Mouse (Mus musculus) forebrain, embryonic 14.5 days (tissue): ENCODE results near the gene Olfr315. TPM values are rescaled to one million over a fixed set of nuclear protein-coding genes. Genes with fewer than 3 reads are reported as not detected.

Source experiments
- ATAC-seq: fragments of 200-750 bp; cut with Nextera tagmentation; 2 replicates; pipeline ENCODE4 v1.8.0; 2017; ENCODE audit warnings: mild to moderate bottlenecking, moderate library complexity
- DNase-seq: peaks from one replicate; pipeline ENCODE4 v3.0.0-alpha.2; 2015; ENCODE audit warnings: low spot score
- H3K27ac ChIP-seq: fragments of 300-500 bp; sonication (generic); 2 replicates; pipeline ENCODE4 v1.5.1; 2014; ENCODE audit warnings: low read depth, mild to moderate bottlenecking, control low read depth, low read length, moderate library complexity
- H3K27me3 ChIP-seq: fragments of 300-500 bp; sonication (generic); replicated peaks from 2 replicates; pipeline ENCODE4 v1.6.1; 2014; ENCODE audit warnings: low read length, control low read depth, mixed read lengths; ENCODE audit not compliant: control insufficient read depth, insufficient read depth
- H3K36me3 ChIP-seq: fragments of 300-500 bp; sonication (generic); 2 replicates; pipeline ENCODE4 v1.6.1; 2014; ENCODE audit warnings: low read length, control low read depth; ENCODE audit not compliant: control insufficient read depth, insufficient read depth
- H3K4me1 ChIP-seq: fragments of 300-500 bp; sonication (generic); 2 replicates; pipeline ENCODE4 v1.6.1; 2014; ENCODE audit warnings: antibody characterized with exemption, low read length, control low read depth; ENCODE audit not compliant: control insufficient read depth, insufficient read depth
- H3K4me2 ChIP-seq: fragments of 300-500 bp; sonication (generic); 2 replicates; pipeline ENCODE4 v1.6.1; 2014; ENCODE audit warnings: mild to moderate bottlenecking, control low read depth, low read length
- H3K4me3 ChIP-seq: fragments of 300-500 bp; sonication (generic); 2 replicates; pipeline ENCODE4 v1.5.1; 2014; ENCODE audit warnings: low read depth, low read length, control low read depth
- H3K9ac ChIP-seq: fragments of 300-500 bp; sonication (generic); 2 replicates; pipeline ENCODE4 v1.6.1; 2014; ENCODE audit warnings: mild to moderate bottlenecking, low read length, control low read depth, moderate library complexity
- H3K9me3 ChIP-seq: fragments of 300-500 bp; sonication (generic); replicated peaks from 2 replicates; pipeline ENCODE4 v1.6.1; 2016; ENCODE audit warnings: low read length, control low read depth, mixed read lengths; ENCODE audit not compliant: control insufficient read depth
- WGBS: fragments of 180-500 bp; shearing (Covaris S2); extraction: QIAGEN DNeasy Blood & Tissue Kit; methylation state at CpG from one replicate; pipeline ENCODE4 v1.1.7; 2014; 5-methylcytosine and 5-hydroxymethylcytosine counted together
- polyA plus RNA-seq: library from polyadenylated mRNA; unstranded; fragments of >200 nt; fragmentation: Nextera tagmentation; extraction: Ambion mirVana; gene quantifications from 2 replicates; pipeline ENCODE4 v1.2.1, GENCODE M21; 2014

The Olfr315 gene
- polyA plus RNA-seq, 1 experiment from 2014 or later: not detected

- Histone ChIP-seq H3K9ac (no peak overlapping the region), H3K4me1 (no peaks in the 10 kb centered on the region), H3K4me3 (no peak overlapping the region), H3K9me3 (no peaks in the 10 kb centered on the region), H3K27ac (no peak overlapping the region), H3K27me3 (no peaks in the 10 kb centered on the region), H3K4me2 (no peak overlapping the region), H3K36me3 (no peaks in the 10 kb centered on the region)
- 88% methylated on average over 10 of the region's 10 CpGs for WGBS
- ATAC-seq: no peak
- no peak for DNase-seq
Observed at GRCm38 (mm10) chr11:58787651-58788050, 14.7 kb downstream of the Olfr315 start.

GRCm38 (mm10) chr11:58788346-58788745 lies 15.4 kb downstream of the Olfr315 start:
- no peak overlapping the region for H3K27ac ChIP-seq
- DNase-seq (no peak), ATAC-seq (no peak)
- no peaks in the 10 kb centered on the region for H3K4me1 ChIP-seq
- 91% methylated on average over 8 of the region's 8 CpGs for WGBS
- no peak overlapping the region for H3K4me2 ChIP-seq
- no peaks in the 10 kb centered on the region for H3K9me3 ChIP-seq
- H3K4me3 ChIP-seq: no peak overlapping the region
- no peak overlapping the region for H3K9ac ChIP-seq
- no peaks in the 10 kb centered on the region for H3K27me3 ChIP-seq
- no peaks in the 10 kb centered on the region for H3K36me3 ChIP-seq

- H3K9ac ChIP-seq: no peak overlapping the region
- ATAC-seq (no peak), DNase-seq (peak; percentile 49)
- H3K36me3 ChIP-seq: no peaks in the 10 kb centered on the region
- no peak overlapping the region for H3K4me2 ChIP-seq
- H3K27ac ChIP-seq: no peak overlapping the region
- H3K27me3 ChIP-seq: no peaks in the 10 kb centered on the region
- no peak overlapping the region for H3K4me3 ChIP-seq
- H3K4me1 ChIP-seq: no peaks in the 10 kb centered on the region
- WGBS: 25% methylated on average over 3 of the region's 3 CpGs
- no peaks in the 10 kb centered on the region for H3K9me3 ChIP-seq
Observed at GRCm38 (mm10) chr11:58789532-58789931, 16.5 kb downstream of the Olfr315 start.

GRCm38 (mm10) chr11:58790053-58790452 lies 17.1 kb downstream of the Olfr315 start:
- no peaks in the 10 kb centered on the region for H3K9me3 ChIP-seq
- ATAC-seq (no peak), DNase-seq (no peak)
- H3K4me3 ChIP-seq: no peak overlapping the region
- H3K36me3 ChIP-seq: no peaks in the 10 kb centered on the region
- H3K4me2 ChIP-seq: no peak overlapping the region
- H3K9ac ChIP-seq: no peak overlapping the region
- WGBS: 52% methylated on average over 2 of the region's 2 CpGs
- H3K4me1 ChIP-seq: no peaks in the 10 kb centered on the region
- no peaks in the 10 kb centered on the region for H3K27me3 ChIP-seq
- H3K27ac ChIP-seq: no peak overlapping the region

GRCm38 (mm10) chr11:58790646-58791045 lies 17.7 kb downstream of the Olfr315 start:
- H3K4me2 ChIP-seq: no peak overlapping the region
- H3K9me3 ChIP-seq: no peaks in the 10 kb centered on the region
- no peaks in the 10 kb centered on the region for H3K4me1 ChIP-seq
- no peak overlapping the region for H3K9ac ChIP-seq
- H3K27ac ChIP-seq: no peak overlapping the region
- no peak overlapping the region for H3K4me3 ChIP-seq
- DNase-seq (no peak), ATAC-seq (no peak)
- H3K27me3 ChIP-seq: no peaks in the 10 kb centered on the region
- H3K36me3 ChIP-seq: no peaks in the 10 kb centered on the region
- 86% methylated on average over 6 of the region's 6 CpGs for WGBS

- ATAC-seq: no peak
- H3K4me2 ChIP-seq: no peak overlapping the region
- no peak for DNase-seq
- WGBS: 97% methylated on average over 2 of the region's 2 CpGs
- no peaks in the 10 kb centered on the region for H3K4me1 ChIP-seq
- H3K9ac ChIP-seq: no peak overlapping the region
- no peaks in the 10 kb centered on the region for H3K9me3 ChIP-seq
- H3K4me3 ChIP-seq: no peak overlapping the region
- H3K27me3 ChIP-seq: no peaks in the 10 kb centered on the region
- H3K36me3 ChIP-seq: no peaks in the 10 kb centered on the region
- no peak overlapping the region for H3K27ac ChIP-seq
Observed at GRCm38 (mm10) chr11:58795856-58796255, 22.9 kb downstream of the Olfr315 start.

GRCm38 (mm10) chr11:58796850-58797249 lies 23.9 kb downstream of the Olfr315 start:
- no peak for DNase-seq
- Histone ChIP-seq H3K4me3 (no peak overlapping the region), H3K9ac (no peak overlapping the region), H3K27me3 (no peaks in the 10 kb centered on the region), H3K4me1 (no peaks in the 10 kb centered on the region), H3K4me2 (no peak overlapping the region), H3K9me3 (no peaks in the 10 kb centered on the region), H3K36me3 (no peaks in the 10 kb centered on the region), H3K27ac (no peak overlapping the region)
- no peak for ATAC-seq
- WGBS: 79% methylated on average over 7 of the region's 7 CpGs

- no peak overlapping the region for H3K4me3 ChIP-seq
- no peaks in the 10 kb centered on the region for H3K36me3 ChIP-seq
- DNase-seq: no peak
- no peaks in the 10 kb centered on the region for H3K27me3 ChIP-seq
- H3K27ac ChIP-seq: no peak overlapping the region
- no peak overlapping the region for H3K4me2 ChIP-seq
- peaks cover 3% of the 10 kb centered on the region; the same call in 1 of the 2 replicates for H3K4me1 ChIP-seq
- no peaks in the 10 kb centered on the region for H3K9me3 ChIP-seq
- ATAC-seq: no peak
- WGBS: 84% methylated on average over 5 of the region's 5 CpGs
- H3K9ac ChIP-seq: no peak overlapping the region
Observed at GRCm38 (mm10) chr11:58799747-58800146, 26.8 kb downstream of the Olfr315 start.

- no peak within 1 kb of the TSS for H3K27ac ChIP-seq
- ATAC-seq: peak; percentile 26; the same call in 1 of the 2 replicates
Observed at GRCm38 (mm10) chr11:58801558-58802228, 28.7 kb downstream of the Olfr315 start, which contains the start of gene Fam183b. Gene Fam183b (minus strand): TSS chr11:58801960.

More at GRCm38 (mm10) chr11:58801558-58802228, 28.7 kb downstream of the Olfr315 start, which contains the start of gene Fam183b:
- Histone ChIP-seq H3K4me3 (no peak within 1 kb of the TSS), H3K4me1 (peaks cover 3% of the 10 kb centered on the region; the same call in 1 of the 2 replicates), H3K36me3 (no peaks in the 10 kb centered on the region), H3K9ac (no peak within 1 kb of the TSS), H3K9me3 (no peaks in the 10 kb centered on the region), H3K27me3 (no peaks in the 10 kb centered on the region), H3K4me2 (peak within 1 kb of the TSS; percentile 29)
- DNase-seq: peak; percentile 55
- 40% methylated on average over 14 of the region's 14 CpGs for WGBS
